Mouse (Mus musculus): ENCODE data around the gene Tnfaip3.

Tnfaip3 gene

GRCm38 (mm10) chr10:18974486-18974885 lies 41.0 kb downstream of the Tnfaip3 start:
- in situ Hi-C loops (cut with MboI; ENCODE audit: low sequenced_read_pairs): no loop called here

- in situ Hi-C loops (cut with MboI; ENCODE audit: low sequenced_read_pairs): no loop called here
Measured at GRCm38 (mm10) chr10:18966893-18967292, 48.6 kb downstream of the Tnfaip3 start.

- in situ Hi-C loops (cut with MboI; ENCODE audit: low sequenced_read_pairs): no loop called here
Measured at GRCm38 (mm10) chr10:18965601-18966000, 49.9 kb downstream of the Tnfaip3 start.

GRCm38 (mm10) chr10:18964856-18965255 lies 50.6 kb downstream of the Tnfaip3 start:
- in situ Hi-C loops (cut with MboI; ENCODE audit: low sequenced_read_pairs): no loop called here

- in situ Hi-C loops (cut with MboI; ENCODE audit: low sequenced_read_pairs): loop anchor here (10.0 kb wide), 1 partner anchor 225 kb away; no protein-coding TSS in a partner anchor
Measured at GRCm38 (mm10) chr10:18959777-18960492, 55.5 kb downstream of the Tnfaip3 start.

GRCm38 (mm10) chr10:18953706-18954071 lies 61.8 kb downstream of the Tnfaip3 start:
- in situ Hi-C loops (cut with MboI; ENCODE audit: low sequenced_read_pairs): loop anchor here (10.0 kb wide), 1 partner anchor 231 kb away; no protein-coding TSS in a partner anchor

- in situ Hi-C loops (cut with MboI; ENCODE audit: low sequenced_read_pairs): loop anchor here (10.0 kb wide), 1 partner anchor 232 kb away; no protein-coding TSS in a partner anchor
Measured at GRCm38 (mm10) chr10:18953011-18953705, 62.3 kb downstream of the Tnfaip3 start.

All from CH12F3 (cell line).